Mouse (Mus musculus) spleen, adult 12 weeks (tissue): ENCODE measurements around the gene Rps10.
"Not testable (repeated sequence)": the region's sequence is repeated elsewhere in the genome, so short reads cannot be mapped to it uniquely, and the experiment has no call there.

Experiments used
- DNase-seq: peaks from one replicate; pipeline ENCODE4 v3.0.0; 2022; ENCODE audit warnings: low spot score

The Rps10 gene

DNA sequence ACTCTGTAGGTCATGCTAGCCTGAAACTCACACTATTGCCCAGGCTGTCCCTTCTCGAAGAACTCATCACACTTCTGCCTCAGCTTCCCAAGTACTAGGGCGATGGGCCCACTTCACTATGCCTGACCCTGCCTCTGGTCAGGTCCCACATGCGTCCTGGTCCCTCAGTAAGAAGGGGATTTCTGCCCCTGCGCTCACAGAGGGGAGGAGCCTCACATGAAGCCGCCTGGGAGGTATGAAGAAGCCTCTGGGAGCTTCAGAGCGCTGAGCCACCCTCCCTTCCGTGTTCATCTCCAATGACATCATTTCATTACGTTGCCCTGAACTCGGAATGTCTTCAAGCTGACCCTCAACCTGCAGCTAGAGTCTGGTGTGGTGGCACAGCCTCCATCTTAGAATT, 7.3 kb upstream of the Rps10 start:
- DNase-seq, result no peak

DNA sequence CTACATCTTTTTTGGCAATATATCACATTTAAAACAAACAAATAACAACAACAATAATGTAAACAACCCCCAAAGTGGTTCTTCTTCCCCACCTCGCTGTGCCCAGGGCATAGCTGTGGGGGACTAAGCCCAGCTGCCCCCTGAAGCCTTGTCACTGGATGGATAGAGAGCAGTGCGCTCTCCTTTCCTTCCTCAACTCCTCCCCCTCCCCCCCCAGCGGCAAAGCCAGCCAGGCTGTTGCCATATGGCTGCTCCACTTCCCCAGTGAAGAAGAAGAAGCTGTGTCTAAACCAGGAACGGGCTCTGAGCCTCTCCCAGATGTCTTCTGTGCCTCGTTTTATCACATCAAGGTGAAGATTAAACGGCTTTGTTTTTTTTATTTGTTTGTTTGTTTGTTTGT, 6.6 kb upstream of the Rps10 start:
- no peak for DNase-seq

DNA sequence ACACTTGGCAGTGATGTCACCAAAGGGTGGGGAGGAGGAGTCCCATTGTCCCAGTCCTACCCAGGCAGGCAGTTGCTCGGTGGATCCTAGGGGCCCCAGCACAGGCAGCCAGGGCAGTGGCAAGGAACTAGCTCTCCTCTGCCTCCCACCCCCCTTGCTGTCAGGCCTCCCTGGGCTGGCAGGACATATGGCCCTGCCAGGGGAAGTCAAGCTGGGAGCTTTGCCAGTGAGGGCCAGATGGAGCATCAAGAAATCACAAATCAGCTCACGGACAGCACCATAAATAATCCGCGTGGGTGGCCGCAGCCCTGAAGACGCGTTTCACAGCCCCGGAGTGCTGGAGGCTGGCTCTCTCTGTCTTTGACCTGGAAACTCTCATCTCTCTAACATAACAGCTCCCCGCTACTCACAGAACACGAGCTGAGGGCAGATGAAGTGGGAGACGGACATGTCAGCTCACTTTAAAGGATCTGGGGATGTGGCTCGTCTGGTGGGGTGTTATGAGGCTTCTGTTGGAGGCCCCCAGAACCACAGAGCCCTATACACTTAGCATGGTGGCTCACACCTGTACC, 6.1 kb upstream of the Rps10 start:
- no peak for DNase-seq

DNA sequence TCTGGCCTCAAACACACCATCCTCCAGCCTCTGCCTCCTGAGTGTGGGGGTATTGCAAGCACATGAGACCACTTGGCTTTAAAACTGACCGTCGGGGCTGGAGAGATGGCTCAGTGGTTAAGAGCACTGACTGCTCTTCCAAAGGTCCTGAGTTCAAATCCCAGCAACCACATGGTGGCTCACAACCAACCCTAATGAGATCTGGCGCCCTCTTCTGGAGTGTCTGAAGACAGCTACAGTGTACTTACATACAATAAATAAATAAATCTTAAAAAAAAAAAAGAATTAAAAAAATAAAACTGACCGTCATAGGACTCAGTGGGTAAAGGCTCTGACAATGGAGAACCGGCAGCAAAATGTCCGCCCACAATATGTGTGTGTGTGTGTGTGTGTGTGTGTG, 3.4 kb upstream of the Rps10 start:
- DNase-seq, result not testable (repeated sequence)

DNA sequence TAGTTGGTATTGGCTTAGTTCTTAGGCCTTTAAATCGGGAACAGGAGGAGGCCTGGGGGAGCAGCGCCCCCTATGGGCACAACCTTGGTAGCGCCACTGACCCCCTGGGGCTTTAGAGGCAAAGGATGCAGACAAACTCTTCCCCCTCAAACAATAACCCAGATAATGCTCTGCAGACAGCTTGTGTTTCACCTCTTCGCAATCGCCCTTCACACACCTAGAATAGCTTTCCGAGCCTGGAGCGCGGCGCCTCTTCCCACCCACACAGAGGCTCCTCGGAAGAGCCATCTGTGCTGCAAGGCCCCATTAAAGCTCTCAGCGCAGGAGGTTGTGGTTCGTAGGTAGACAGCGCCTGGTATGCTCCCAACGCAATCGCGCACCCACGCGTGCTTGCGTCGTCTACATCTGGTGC, 2.5 kb upstream of the Rps10 start:
- DNase-seq, result peak; percentile 26

DNA sequence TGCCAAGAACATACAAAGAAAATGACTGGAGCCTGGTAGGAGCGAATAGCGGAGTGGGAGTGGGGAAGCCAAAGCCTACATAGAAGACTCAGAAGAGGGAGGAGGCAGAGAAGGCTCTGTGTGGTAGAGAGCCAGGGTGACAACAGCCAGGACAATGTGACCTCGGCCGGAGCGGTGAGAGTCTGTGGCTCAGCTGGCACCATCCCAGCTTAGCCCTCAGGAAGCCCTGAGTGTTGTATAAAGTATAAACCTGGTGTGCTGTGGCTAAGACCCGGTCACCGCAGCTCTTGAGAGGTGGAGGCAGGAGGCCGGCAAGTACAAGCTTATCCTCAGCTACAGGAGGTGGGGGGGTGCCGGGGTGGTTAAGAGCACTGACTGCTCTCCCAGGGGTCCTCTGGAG, 864 bp upstream of the Rps10 start:
- DNase-seq, result no peak

DNA sequence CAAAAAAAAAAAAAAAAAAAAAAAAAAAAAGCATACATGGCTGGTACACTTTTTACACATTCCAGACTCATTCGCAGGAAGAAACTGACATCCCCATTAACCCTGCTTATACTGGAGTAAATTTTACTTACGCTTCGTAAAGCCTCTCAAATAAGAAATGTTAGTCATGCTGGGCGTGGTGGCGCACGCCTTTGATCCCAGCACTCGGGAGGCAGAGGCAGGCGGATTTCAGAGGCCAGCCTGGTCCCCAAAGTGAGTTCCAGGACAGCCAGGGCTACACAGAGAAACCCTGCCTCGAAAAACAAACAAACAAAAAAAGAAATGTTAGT, 930 bp downstream of the Rps10 start:
- DNase-seq, result peak; percentile 31

DNA sequence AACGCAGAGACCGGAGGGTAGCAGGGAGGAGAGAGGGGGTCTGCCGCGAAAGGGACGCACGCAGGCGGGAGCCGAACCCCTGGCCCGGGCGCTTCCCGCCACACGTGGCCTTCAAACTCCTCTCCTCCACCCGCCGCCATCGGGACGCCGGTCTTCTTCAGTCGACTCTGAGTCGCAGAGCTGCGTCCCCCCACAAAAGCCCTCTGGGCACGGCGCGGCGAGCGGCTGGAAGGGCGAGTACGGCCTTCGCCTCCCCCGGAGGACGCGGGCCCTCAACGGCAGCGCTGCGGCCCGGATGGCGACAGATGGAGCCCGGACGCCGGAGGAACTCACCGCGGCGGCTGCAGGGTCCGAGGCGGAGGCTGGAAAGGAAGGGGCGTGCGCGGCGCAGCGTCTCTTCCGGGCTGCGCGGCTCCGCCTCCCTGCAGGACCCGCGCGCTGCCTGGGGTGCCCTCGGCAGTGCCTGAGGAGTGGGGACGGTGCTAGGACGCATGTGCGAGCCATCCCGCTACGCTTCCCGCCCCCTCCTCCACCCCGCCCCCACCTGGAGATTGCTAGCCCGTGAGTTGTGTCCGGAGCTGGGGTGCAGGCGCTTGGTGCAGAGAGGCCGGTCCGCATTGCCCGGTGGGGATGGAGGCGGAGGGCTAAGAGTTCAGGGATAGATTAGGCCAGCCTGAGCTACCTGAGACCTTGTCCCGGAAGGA, 1.4 kb downstream of the Rps10 start, which contains the start of gene RPS10-NUDT3:
RPS10-NUDT3 (minus strand) TSS at position 352 of the 704 bp plus-strand sequence.
- peak; percentile 90 for DNase-seq

DNA sequence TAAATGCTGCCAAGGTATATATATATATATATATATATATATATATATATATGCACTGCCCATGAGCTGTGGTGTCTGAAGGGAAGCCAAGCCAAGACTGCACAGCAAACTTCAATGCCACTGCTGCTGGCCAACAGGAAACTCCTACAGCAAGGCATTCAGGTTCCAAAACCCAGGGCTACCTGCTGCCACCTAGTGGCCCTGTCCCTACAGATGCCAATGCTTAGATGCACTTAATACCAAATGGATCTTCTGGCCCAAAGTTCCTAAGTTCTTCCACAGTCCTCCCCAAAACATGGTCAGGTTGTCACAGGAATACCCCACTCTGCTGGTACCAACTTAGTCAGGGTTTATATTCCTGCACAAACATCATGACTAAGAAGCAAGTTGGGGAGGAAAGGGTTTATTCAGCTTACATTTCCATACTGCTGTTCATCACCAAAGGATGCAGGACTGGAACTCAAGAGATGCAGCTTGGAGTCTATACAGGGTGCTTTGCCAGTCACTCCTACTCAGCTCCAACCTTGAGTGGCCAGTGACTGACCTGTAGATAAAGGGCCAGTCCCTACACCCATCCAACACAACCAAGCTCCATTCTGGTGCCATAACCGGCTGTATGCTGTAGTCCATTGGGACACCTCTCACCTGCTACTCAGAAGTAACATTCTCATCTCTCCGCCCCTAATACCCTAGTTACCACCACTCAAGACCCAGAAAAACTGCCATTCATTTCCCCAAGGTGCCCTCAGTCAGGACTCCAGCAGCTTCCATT, 7.0 kb downstream of the Rps10 start:
- peak; percentile 61 for DNase-seq

DNA sequence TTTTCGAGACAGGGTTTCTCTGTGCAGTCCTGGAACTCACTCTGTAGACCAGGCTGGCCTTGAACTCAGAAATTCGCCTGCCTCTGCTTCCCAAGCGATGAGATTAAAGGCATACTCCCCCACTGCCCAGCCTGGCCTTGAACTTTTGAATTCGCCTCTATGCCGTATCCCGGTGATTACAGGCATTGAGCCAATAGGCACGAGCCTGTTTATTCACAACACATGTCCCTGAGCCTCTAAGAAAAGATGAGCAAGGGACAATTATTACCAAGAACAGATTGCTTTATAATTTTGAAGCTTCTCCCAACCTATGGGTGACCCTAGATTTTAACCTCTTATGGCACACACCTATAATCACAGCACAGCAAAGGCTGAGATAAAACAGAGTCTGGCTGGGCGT, 8.1 kb downstream of the Rps10 start:
- DNase-seq, result no peak

DNA sequence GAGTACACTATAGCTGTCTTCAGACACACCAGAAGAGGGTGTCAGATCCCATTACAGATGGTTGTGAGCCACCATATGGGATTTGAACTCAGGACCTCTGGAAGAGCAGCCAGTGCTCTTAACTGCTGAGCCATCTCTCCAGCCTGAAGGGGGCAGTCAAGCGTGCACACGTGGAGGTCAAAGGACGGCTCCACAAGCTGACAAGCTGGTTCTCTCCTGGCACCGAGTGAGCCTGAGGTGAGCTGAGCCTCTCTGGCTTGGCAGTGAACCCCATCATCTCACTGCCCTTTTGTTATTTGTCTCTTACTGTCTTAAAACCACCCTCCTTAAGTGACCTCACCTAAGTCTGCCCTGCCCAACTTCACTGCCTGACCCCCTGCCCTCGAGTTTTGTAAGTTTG, 9.0 kb downstream of the Rps10 start:
- no peak for DNase-seq

DNA sequence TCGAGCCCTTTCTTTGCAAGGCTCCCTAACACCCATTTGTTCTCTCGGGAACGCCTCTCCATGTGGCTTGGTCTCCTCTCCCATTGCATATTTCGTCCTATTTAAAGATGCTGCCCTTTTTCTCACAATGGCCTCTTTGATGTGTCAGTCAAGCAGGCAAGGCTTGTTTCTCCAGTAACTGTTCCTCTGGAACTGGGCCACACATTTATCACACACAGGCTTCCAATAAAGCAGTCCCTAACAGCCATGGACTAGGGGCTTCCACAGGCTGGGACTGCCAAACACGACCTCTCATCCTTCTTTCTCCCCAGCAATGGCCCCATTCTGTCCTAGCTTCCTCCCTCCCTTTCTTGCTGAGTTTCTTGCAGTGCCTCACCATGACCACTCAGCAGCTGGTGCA, 9.8 kb downstream of the Rps10 start:
- DNase-seq, result no peak

DNA sequence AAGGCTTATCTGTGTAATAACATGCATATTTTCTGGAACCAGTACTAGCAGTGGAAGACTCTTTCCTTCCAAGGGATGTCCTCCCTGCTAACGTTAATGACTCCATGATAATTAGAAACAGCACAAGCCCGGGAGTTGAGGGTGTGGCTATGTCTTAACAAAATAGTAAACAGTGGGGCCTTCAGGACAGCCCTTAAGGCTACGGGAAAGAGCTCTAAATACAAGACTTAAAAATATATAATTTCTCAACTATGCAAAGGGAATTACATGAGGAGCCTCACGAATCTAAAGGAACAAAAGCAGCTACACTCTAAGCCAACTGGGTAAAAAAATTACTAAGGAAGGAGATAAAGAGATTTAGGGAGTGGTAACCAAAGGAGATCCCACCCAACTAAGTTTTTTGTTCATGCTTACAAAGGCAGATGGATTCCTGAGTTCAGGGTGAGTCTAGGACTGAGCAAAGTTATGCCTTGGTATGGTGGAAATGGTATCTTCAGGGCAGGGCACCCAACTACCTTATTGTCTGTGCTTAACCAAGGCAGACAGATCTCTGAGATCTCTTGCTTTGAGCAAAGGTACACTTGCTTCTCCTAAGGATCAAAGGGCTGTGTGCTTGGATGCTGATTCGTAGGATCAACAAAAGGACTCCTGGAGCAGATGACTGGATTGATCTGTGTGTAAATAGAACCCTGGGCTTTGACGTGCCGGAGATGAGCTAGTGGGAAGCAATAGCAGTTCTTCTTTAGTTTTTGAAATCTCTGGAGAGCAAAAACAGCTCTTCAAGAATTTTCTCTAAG, 10.8 kb downstream of the Rps10 start:
- DNase-seq, result no peak

DNA sequence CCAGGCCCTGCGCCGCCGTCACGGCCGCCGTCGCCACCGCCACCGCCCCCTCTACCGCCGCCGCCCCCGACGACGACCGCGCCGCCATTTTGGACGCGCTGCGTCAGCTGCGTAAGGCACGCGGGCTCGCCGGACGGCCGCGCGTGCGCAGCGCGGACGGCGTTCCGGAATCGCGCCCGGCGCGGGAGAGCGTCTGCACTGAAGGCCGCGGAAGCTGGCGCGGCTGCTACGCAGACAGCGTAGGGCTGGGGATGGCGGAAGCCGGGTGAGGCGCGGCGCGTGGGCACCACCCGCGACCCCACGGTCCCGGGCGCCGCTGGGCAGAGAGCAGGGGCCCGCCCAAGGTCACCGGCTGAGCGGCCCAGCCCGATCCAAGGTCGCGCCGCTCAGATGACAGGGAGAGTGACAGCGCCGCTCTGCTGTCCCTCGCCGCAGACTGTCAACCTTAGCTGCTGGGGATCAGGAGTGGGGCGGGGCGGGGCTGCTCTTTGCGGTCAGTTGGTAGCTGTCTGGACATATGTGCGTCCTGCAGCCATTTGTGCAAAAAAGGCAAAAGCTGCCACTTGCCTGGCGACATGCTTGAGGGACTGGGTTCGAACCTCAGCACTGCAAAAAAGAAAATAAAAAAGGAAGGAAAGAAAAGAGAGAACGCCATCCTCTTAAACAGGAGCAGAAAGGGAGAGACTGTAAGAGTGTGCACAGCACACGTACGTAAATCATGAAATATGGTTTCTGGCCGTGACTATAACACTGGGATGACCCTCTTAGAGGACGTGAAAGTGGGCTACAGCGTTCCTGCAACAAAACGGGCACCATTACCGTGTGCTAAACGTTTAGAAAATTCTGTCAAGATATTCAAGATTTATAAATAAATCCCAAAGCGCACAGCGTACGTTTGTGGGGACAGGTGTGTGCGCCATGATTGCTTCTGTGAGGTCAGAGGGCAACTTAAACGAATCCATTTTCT, 12.8 kb downstream of the Rps10 start, which contains the start of gene Nudt3:
Nudt3 (minus strand) TSS at position 136 of the 967 bp plus-strand sequence.
- DNase-seq, result peak; percentile 84

DNA sequence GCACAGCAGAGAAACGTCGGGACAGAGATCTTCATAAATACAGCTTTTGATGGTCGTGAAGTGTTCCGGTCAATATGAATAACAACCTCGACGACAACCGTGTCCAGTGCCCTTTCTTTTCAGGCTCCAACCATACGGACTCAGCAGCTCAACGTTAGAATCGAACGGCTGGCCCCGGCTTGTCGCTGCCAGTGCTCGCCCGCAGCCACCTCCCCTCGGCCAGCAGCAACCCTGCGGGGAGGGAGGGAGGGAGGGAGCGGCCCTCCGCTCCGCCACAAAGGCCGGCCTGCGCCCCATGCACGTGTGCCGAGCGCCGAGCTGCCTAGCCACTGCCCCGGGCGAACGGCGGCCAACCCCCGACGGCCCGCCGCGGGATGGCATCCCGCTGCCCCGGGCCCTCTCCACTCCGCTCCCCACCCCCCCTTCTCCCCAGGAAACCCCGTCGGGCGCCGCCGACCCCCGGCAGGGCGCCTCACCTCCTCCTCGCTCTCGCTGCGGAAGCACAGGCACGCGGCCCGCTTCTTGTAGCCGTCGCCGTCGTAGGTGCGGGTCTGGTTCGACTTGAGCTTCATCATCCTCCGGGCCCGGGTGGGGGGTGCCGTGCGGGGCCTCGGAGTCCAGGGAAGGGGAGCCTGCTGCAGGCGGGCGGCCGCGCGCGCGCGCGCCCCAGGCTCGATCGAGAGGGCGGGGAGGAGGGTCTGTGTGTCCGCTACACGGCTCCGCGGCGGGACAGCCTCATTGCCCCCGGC, 13.7 kb downstream of the Rps10 start:
- peak; percentile 21 for DNase-seq

DNA sequence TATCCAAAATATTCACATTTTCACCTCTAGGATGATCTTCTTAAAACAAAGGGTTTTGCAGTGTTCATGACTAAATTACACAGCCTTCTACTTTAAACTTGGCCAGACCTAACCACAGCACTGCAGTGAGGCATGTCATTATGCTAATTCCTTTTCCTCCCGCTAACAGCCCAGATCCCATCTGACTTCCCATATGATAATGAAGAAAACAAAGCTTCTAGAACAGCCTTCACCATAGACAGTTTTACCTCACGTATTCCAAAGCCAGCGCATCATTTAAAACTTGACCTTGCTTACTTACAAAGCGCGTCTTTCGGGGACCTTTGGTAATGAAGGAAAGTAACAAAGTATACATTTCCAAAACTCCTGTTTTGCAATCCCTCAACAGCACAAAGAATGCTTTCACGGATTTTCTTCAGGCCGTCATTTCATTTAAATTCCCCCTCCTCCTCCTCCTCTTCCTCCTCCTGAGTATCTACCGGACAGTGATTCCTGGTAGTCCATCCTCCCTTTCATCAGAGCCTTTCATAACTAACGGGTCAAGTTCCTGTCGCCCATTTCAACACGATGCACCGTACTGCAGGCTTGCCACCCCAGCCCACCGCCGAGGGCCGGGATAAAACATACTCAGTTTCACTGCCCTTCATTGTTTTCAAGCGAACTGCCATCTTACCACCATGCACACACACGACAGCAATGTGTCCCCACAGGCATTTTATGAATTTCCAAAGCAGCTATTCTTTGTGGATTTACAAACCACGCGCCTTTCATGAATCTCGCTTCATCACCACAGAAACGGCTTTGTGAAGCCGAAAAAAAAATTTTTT, 14.6 kb downstream of the Rps10 start:
- no peak for DNase-seq

DNA sequence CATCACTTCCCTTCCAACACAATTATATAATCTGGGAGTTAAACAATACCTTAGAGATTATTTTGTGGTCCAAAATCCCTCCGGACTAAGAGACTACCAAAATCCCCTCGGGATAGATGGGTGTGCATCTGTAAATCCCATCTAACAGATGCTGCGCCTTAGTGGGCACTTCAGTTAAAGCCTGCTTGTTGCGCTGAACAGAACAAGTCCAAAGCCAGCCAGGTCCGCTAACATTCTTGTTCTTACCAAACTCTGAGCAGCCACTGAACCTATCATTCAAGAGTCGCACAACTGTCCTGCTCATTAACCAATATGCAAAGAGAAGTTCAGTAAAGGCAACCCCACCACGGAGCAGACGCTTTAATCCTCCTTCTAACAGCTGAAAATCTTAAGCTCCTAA, 15.3 kb downstream of the Rps10 start:
- DNase-seq, result no peak

DNA sequence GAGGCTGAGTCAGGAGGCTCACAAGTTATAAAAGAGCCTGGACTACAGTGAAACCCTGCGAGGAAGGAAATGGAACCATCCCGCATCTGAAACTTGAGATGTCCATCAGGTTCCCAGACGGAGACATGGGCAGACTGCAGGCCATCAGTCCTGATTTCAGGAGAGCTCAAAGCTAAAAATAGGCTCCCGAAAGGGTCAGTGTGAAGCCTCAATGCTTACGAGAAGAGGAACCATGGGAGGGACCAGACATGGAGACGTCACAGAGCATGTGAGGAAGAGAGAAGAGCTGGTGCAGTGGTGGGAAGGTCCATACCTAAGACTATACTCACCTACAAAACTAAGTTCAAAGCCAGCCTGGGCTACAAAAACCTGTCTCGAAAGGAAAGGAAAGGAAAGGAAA, 21.1 kb downstream of the Rps10 start:
- no peak for DNase-seq

DNA sequence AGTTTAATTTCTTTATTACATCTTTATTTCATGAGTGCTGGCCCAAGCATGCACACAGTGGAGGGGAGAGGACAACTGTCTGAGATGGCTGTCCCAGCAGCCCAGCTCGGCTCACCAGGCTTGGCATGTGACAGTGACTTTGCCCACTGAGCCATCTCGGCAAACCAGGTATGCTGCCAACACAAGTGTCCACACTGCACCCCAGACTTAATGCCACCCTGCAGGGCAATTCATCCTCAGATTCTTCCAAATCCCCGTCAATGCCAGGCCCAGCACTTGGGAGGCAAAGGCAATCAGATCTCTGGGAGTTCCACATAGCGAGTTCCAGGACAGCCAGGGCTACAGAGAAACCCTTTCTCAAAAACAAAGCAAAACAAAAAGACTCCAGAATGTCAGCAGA, 23.5 kb downstream of the Rps10 start:
- DNase-seq, result no peak

DNA sequence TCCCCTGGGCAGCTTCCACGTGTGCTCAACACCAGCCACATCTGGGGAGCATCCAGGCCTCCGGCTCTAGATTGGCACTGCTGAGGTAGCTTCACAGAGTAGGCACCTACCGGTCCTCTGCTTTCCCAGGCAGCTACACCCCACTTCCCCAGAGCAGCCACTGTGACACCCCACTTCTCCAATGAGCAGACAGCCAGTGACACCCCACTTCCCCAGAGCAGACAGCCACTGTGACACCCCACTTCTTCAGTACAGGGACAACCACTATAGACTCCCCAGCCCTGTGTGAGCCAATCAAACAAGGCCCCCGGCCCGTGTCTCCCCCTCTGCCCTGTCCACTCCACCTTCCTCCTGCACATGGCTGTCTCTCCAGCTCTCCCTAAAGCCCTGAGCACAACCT, 24.5 kb downstream of the Rps10 start:
- no peak for DNase-seq
